Mouse (Mus musculus): ENCODE results near the gene Tufm.

The Tufm gene

GRCm38 (mm10) chr7:126487052-126487483 is at the start of gene Tufm:
Gene Tufm (plus strand): TSS chr7:126487361.
- DNase-seq: peak; percentile 98

GRCm38 (mm10) chr7:126440134-126440533 is 47.0 kb upstream of the Tufm start:
- DNase-seq: no peak

GRCm38 (mm10) chr7:126443997-126444396 is 43.2 kb upstream of the Tufm start:
- DNase-seq: no peak

- no peak for DNase-seq
These were observed 42.6 kb upstream of the Tufm start for GRCm38 (mm10) chr7:126444536-126444935.

GRCm38 (mm10) chr7:126445104-126445815 is 41.9 kb upstream of the Tufm start:
- DNase-seq: no peak

- DNase-seq: no peak
These were observed 40.9 kb upstream of the Tufm start for GRCm38 (mm10) chr7:126446217-126446616.

- no peak for DNase-seq
These were observed 38.7 kb upstream of the Tufm start for GRCm38 (mm10) chr7:126448481-126448880.

- no peak for DNase-seq
These were observed 37.2 kb upstream of the Tufm start for GRCm38 (mm10) chr7:126449991-126450390.

GRCm38 (mm10) chr7:126450641-126451040 is 36.5 kb upstream of the Tufm start:
- no peak for DNase-seq

GRCm38 (mm10) chr7:126452244-126452643 is 34.9 kb upstream of the Tufm start:
- DNase-seq: no peak

GRCm38 (mm10) chr7:126453861-126454260 is 33.3 kb upstream of the Tufm start:
- DNase-seq: no peak

- no peak for DNase-seq
These were observed 31.9 kb upstream of the Tufm start for GRCm38 (mm10) chr7:126455242-126455641.

- no peak for DNase-seq
These were observed 30.5 kb upstream of the Tufm start for GRCm38 (mm10) chr7:126456382-126457266.

- DNase-seq: no peak
These were observed 28.9 kb upstream of the Tufm start for GRCm38 (mm10) chr7:126458225-126458624.

GRCm38 (mm10) chr7:126458844-126459618 is 28.1 kb upstream of the Tufm start:
- DNase-seq: no peak

GRCm38 (mm10) chr7:126460623-126461399 is 26.4 kb upstream of the Tufm start:
- DNase-seq: no peak

- DNase-seq: no peak
These were observed 25.5 kb upstream of the Tufm start for GRCm38 (mm10) chr7:126461626-126462025.

GRCm38 (mm10) chr7:126463004-126463403 is 24.2 kb upstream of the Tufm start, which contains the start of gene Atp2a1:
Gene Atp2a1 (minus strand): TSS chr7:126463108.
- DNase-seq: no peak

- no peak for DNase-seq
These were observed 23.6 kb upstream of the Tufm start for GRCm38 (mm10) chr7:126463547-126463946.

- no peak for DNase-seq
These were observed 23.0 kb upstream of the Tufm start for GRCm38 (mm10) chr7:126464121-126464520.

- no peak for DNase-seq
These were observed 22.3 kb upstream of the Tufm start for GRCm38 (mm10) chr7:126464836-126465235.
